Mouse (Mus musculus) hindlimb bud, embryonic 11.5 days (tissue): ENCODE results near the gene Rasal1.

Experiments used
- DNase-seq: peaks from one replicate; pipeline ENCODE4 v3.0.0-alpha.2; 2012; ENCODE audit warnings: low read depth, low spot score; ENCODE audit errors: extremely low spot score

Gene Rasal1

GRCm38 (mm10) chr5:120648569-120649373 is at the start of gene Rasal1:
Rasal1 (plus strand) TSS chr5:120648812.
- DNase-seq = no peak

DNA sequence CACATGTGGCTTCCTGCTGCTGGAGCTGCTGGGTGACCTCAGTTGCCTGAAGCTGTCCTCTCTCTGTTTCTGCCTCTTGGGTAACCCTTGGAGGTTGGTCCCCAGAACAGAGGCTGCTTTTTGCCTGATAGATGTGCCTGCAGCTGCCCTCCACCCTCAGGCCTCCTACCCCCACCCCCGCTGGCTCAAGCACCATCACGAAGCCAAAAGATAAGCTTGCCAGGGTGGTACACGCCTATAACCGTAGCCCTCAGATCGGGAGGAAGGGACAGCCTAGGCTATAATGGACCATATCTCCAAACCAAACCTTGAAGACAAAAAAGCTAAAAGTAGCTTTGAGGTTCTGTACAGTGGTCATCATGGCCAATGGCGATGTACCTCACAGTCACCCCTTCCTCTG is 49.0 kb upstream of the Rasal1 start:
- DNase-seq = no peak

GRCm38 (mm10) chr5:120600946-120601668 is 47.5 kb upstream of the Rasal1 start:
- DNase-seq = no peak

- DNase-seq = no peak
Measured at GRCm38 (mm10) chr5:120602210-120602609, 46.4 kb upstream of the Rasal1 start.

- DNase-seq = no peak
Measured at GRCm38 (mm10) chr5:120603515-120603914, 45.1 kb upstream of the Rasal1 start.

GRCm38 (mm10) chr5:120604839-120605238 is 43.8 kb upstream of the Rasal1 start:
- peak; percentile 81 for DNase-seq

DNA sequence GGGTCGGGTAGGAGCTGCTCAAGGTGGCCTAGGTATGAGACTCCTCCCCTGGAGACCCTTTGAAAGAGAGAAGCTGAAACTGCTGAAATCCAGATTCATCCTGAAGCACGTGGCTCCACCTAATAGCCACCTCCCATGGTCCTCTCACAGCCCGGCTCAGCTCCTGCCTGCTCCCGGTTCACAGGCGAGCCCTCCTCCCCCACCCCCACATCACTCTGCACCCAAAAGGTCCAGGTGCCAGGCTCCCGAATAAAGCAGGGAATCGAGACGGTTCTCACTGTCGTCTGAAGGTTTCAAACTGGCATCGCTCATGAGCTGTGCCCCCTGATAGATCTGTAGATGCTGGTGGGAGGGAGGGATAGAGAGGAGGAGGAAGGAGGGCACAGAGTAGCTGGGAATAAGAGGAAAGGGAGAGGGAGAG is 43.4 kb upstream of the Rasal1 start:
- no peak for DNase-seq

DNA sequence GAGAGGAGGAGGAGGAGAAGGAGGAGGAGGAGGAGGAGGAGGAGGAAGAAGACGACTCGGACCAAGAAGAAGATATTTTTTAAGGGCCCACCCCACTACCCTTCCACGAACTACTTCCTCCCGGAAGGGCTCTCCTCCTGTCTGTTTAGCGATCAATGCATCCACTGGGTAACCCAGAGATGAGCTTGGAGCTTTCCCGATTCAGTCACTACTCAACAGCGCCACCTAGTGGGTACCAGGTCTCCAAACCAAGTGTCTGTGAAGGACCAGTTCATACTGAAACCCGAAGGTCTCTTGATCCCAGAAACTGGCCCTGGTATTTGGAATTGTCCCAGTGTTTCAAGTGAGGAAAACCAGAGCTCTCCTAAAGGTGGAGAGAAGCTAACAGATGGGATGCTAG is 42.9 kb upstream of the Rasal1 start:
- peak; percentile 93 for DNase-seq

- DNase-seq = no peak
Measured at GRCm38 (mm10) chr5:120606590-120607200, 41.9 kb upstream of the Rasal1 start.

DNA sequence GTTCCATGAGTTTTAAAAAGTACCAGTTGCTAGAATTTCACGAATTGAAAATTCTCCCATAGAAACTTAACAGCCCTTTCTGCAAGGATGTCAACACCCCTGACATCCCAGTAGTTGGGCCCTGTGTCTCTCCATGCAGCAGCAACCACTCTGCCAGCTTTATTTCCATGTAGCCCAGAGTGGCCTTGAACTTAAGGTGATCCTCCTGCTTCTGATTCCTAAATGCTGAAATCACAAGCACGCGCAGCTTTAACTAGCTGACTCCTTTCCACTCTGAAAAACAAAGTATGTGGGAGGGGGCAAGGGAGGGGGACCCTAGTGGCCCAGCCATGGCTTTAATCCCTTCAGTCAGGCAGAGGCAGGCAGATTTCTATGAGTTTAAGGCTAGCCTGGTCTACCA is 41.3 kb upstream of the Rasal1 start:
- DNase-seq = no peak

- no peak for DNase-seq
Measured at GRCm38 (mm10) chr5:120609246-120609775, 39.3 kb upstream of the Rasal1 start.

DNA sequence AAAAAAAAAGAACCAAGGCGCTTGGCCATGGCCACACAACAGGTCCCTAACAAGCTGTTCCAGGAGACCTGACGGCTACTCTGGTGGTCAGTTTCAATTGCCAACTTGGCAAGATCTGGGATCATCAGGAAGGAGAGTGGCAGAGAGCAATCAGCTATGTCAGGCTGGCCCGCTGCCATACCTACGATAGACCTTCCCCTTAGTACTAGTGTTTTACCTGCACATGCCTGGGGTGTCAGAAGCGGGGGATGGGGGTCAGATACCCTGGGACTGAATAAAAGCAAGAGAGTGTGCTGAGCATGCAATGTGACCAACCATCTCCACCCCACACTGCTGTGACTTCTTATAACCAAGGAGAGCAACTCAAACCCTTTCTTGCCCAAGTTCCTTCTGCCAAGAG is 37.7 kb upstream of the Rasal1 start:
- no peak for DNase-seq

DNA sequence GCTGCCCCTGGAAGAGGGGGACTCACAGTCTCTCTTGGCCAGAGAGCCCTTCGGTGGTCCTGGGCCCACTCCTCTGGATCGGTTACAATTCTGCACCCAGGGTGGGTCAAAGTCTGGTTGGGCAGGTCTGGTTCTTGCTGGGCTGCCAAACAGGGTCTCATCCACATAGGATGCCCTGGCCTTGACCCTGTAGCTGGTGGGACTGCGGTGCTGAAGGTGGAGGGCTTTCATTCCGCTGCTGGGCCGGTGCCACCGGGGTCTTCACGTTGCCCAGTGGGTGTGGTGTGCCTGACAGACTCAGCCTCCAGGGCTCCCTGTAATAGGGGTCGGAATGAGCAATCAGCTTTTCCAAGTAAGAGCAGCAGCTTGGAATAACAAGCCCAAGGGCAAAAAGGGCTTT is 37.2 kb upstream of the Rasal1 start:
- no peak for DNase-seq

DNA sequence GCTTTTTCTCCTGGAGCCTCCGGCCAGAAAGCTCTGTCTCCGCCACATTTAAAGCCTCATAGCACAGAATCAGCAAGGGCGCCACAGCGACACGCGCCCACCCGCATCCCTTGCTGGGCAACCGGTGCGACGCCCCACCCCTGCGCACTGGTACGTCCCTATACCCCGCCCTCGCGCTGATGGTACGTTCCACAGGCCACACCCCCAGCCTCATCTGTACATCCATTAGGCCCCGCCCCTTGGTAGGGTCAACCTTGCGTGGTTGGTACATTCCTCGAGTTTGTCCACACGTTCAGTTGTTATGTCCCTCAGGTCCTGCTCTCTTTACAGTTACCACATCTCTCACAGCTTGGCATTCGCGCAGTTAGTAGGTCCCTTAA is 36.2 kb upstream of the Rasal1 start, which contains the start of the genes Rita1 and Ddx54:
Gene Rita1 (minus strand): TSS at position 148 of the 380 bp plus-strand sequence.
Gene Ddx54 (plus strand): TSS at position 298 of the 380 bp plus-strand sequence.
- DNase-seq = peak; percentile 98

DNA sequence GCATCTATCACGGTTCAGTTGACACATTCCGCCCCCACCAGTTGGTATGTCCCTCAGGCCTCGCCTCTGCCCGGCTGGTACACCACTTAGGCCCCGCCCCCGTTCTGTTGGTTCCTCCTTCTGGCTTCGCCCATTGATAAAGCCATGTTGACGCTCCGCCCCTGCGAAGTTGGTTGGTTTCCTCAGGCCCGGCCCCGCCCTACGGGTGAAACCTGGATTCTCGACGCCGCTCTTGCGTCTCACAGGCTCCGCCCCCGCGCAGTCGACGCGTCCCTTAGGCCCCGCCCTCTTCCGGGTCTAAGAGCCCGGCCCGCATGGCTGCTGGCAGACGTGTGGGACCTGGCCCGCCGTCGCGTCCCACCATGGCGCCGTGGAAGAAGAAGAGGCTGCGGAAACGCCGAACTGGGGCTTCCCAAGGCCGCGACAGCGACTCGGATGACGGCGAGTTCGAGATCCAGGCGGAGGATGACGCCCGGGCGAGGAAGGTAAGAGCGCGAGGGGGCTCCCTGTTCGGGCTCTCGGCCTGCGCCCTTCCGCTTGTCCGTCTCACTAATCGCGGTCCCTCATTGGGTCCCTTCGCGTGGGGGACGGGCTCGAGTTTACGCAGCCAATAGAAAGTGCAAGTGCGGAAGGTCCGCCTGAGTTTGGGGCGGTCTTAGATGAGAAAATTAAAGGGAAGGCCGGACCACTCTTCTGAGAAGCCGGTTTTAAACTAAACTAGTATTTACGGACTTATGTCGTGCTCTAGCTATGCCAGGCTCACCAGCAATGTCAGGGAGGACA is 35.6 kb upstream of the Rasal1 start:
- peak; percentile 79 for DNase-seq

GRCm38 (mm10) chr5:120615903-120616302 is 32.7 kb upstream of the Rasal1 start:
- DNase-seq = no peak

- DNase-seq = no peak
Measured at GRCm38 (mm10) chr5:120618778-120619177, 29.8 kb upstream of the Rasal1 start.

DNA sequence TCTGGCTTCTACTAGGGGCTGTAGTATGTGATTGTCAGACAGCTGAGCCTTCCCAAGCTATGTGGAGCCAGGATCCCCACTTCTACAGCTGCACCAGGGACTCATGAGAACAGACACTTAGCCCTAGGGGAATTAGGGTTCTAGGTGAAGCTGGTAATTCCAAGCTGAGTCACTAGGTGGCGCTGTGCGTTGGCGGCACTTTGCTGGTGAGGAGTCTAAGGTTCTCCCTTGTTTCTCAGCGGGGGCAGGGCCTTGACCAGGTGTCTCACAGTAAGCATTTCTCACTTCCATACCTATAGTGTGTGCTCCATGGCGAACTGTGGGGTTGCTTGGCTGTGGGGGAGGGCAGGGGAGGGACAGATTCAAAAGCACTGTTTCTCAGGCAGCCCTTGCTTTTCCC is 29.4 kb upstream of the Rasal1 start:
- no peak for DNase-seq

- no peak for DNase-seq
Measured at GRCm38 (mm10) chr5:120620375-120621077, 28.1 kb upstream of the Rasal1 start.
